Mouse (Mus musculus): ENCODE measurements around the gene Grasp.

Grasp gene

GRCm38 (mm10) chr15:101248029-101248710 lies 24.2 kb downstream of the Grasp start:
- no peak for ATAC-seq (ENCODE audit: low TSS enrichment)

- ATAC-seq (ENCODE audit: low TSS enrichment): no peak
Observed at GRCm38 (mm10) chr15:101250220-101250800, 26.3 kb downstream of the Grasp start.

- ATAC-seq (ENCODE audit: low TSS enrichment): no peak
Observed at GRCm38 (mm10) chr15:101251930-101252329, 27.9 kb downstream of the Grasp start.

GRCm38 (mm10) chr15:101252614-101253013 lies 28.6 kb downstream of the Grasp start:
- ATAC-seq (ENCODE audit: low TSS enrichment): no peak

GRCm38 (mm10) chr15:101253563-101253885 lies 29.5 kb downstream of the Grasp start:
- ATAC-seq (ENCODE audit: low TSS enrichment): no peak

GRCm38 (mm10) chr15:101253886-101254795 lies 30.2 kb downstream of the Grasp start, which contains the start of gene Nr4a1:
Gene Nr4a1, plus strand, starts transcription at chr15:101254269.
- ATAC-seq (ENCODE audit: low TSS enrichment): peak; percentile 44

GRCm38 (mm10) chr15:101255842-101256462 lies 32.0 kb downstream of the Grasp start:
- no peak for ATAC-seq (ENCODE audit: low TSS enrichment)

- ATAC-seq (ENCODE audit: low TSS enrichment): no peak
Observed at GRCm38 (mm10) chr15:101256463-101257206, 32.6 kb downstream of the Grasp start.

GRCm38 (mm10) chr15:101258420-101258819 lies 34.4 kb downstream of the Grasp start:
- ATAC-seq (ENCODE audit: low TSS enrichment): no peak

GRCm38 (mm10) chr15:101259922-101260321 lies 35.9 kb downstream of the Grasp start:
- ATAC-seq (ENCODE audit: low TSS enrichment): no peak

- no peak for ATAC-seq (ENCODE audit: low TSS enrichment)
Observed at GRCm38 (mm10) chr15:101260387-101260786, 36.4 kb downstream of the Grasp start.

- peak; percentile 13; the same call in 1 of the 2 replicates for ATAC-seq (ENCODE audit: low TSS enrichment)
Observed at GRCm38 (mm10) chr15:101260874-101261622, 37.1 kb downstream of the Grasp start.

GRCm38 (mm10) chr15:101262502-101262901 lies 38.5 kb downstream of the Grasp start:
- no peak for ATAC-seq (ENCODE audit: low TSS enrichment)

GRCm38 (mm10) chr15:101266132-101266963 lies 42.4 kb downstream of the Grasp start:
- ATAC-seq (ENCODE audit: low TSS enrichment): peak; percentile 64

GRCm38 (mm10) chr15:101267053-101268032 lies 43.4 kb downstream of the Grasp start:
- no peak for ATAC-seq (ENCODE audit: low TSS enrichment)

GRCm38 (mm10) chr15:101270101-101270820 lies 46.3 kb downstream of the Grasp start:
- ATAC-seq (ENCODE audit: low TSS enrichment): no peak

- no peak for ATAC-seq (ENCODE audit: low TSS enrichment)
Observed at GRCm38 (mm10) chr15:101271107-101271506, 47.1 kb downstream of the Grasp start.

- no peak; the same call in 1 of the 2 replicates for ATAC-seq (ENCODE audit: low TSS enrichment)
Observed at GRCm38 (mm10) chr15:101271513-101271912, 47.5 kb downstream of the Grasp start.

Measured in frontal cortex, adult (tissue).